Mouse (Mus musculus): Measurements from ENCODE around the gene Pkp4. TPM values are rescaled to one million over a fixed set of nuclear protein-coding genes. Genes with fewer than 3 reads are reported as not detected.

The Pkp4 gene
- polyA plus RNA-seq, 1 experiment from 2014 or later, result 30.6 TPM

DNA sequence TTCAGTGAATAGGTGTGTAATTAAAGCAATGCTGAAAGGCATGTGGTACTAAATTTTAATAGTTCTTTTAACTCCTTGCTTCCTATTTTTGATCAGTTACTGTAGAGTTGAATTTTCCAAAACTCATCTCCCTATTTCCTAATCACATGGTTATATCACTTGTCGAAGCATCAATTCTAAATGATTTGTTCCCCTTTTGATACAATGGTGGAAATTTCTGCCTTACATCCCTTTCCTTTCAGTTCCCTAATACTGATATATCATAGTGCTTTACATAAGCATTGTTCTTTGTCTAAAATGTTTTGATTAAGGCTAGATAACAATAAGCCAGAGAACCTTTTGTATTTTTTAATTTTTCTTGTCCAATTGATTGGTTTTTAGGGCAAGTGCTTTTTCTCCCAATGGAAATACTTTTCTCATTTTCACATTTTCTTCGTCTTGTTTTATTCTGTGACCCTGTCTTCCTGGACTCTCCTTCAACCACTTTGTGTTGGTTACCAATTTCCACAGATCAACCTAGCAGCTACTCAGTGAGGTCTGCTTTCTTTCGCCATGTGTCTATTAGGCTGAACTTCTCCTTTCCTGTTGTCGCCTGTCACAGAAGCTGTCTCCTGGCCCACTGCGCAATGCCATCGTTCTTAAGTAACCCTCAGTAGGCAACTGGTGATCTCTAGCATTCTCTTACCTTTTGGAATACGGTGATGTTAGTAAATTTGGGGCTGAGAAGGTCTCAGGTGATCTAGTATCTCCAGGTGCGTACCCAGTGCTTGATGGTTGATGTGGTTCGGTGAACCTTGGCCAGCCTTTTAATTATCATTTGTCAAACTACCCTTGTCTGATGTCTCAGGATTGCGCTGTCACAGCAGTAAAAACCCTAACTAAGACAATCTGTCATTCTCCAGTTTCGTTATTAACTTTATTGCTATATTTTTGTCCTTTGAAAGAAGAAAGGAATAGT lies 23.7 kb downstream of the Pkp4 start:
- Histone ChIP-seq H3K9ac (no peak overlapping the region), H3K27ac (ENCODE audit: poor library complexity, severe bottlenecking) (no peak overlapping the region), H3K4me3 (no peak overlapping the region), H3K9me3 (replicated peaks) (no peaks in the 10 kb centered on the region), H3K4me2 (no peak overlapping the region), H3K36me3 (peaks cover 18% of the 10 kb centered on the region), H3K27me3 (replicated peaks) (no peaks in the 10 kb centered on the region), H3K4me1 (replicated peaks) (peaks cover 23% of the 10 kb centered on the region)
- WGBS, result 90% methylated on average over 11 of the region's 11 CpGs
- ATAC-seq (ENCODE audit: insufficient number of reproducible peaks, low FRiP score), result no peak

DNA sequence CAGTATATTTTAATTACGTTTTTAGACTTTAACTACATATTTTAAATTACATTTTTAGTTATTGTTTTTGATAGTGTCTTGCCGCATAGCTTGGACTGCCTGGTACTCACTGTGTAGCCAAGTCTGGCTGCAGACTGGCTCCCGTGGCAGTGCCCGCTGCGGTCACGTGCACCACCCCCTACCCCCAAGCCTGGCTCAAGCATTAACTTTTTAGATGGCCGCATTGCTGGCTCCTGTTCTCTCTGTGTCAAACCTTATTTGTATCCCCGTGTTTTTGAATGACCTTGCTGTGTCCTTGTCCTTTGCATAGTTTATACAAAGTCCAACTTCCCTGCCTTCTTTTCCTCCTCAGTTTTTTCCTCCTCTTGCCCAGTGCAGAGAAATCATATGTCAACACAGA lies 25.5 kb downstream of the Pkp4 start:
- WGBS, result 90% methylated on average over 8 of the region's 8 CpGs
- no peaks in the 10 kb centered on the region for H3K9me3 ChIP-seq (replicated peaks)
- ATAC-seq (ENCODE audit: insufficient number of reproducible peaks, low FRiP score), result no peak

GRCm38 (mm10) chr2:59186966-59187365 lies 26.3 kb downstream of the Pkp4 start:
- H3K4me2 ChIP-seq, result no peak overlapping the region
- WGBS, result 90% methylated on average over 6 of the region's 6 CpGs

More for the DNA sequence above, 25.5 kb downstream of the Pkp4 start:
- Histone ChIP-seq H3K4me2 (no peak overlapping the region), H3K9ac (no peak overlapping the region), H3K4me3 (no peak overlapping the region), H3K36me3 (peaks cover 18% of the 10 kb centered on the region), H3K27ac (ENCODE audit: poor library complexity, severe bottlenecking) (no peak overlapping the region), H3K4me1 (replicated peaks) (peaks cover 31% of the 10 kb centered on the region), H3K27me3 (replicated peaks) (no peaks in the 10 kb centered on the region)

GRCm38 (mm10) chr2:59188306-59188705 lies 27.7 kb downstream of the Pkp4 start:
- WGBS, result 85% methylated on average over 8 of the region's 8 CpGs
- H3K27ac ChIP-seq (ENCODE audit: poor library complexity, severe bottlenecking), result no peak overlapping the region
- no peaks in the 10 kb centered on the region for H3K27me3 ChIP-seq (replicated peaks)
- no peaks in the 10 kb centered on the region for H3K9me3 ChIP-seq (replicated peaks)
- ATAC-seq (ENCODE audit: insufficient number of reproducible peaks, low FRiP score), result no peak
- H3K9ac ChIP-seq, result no peak overlapping the region
- no peak overlapping the region for H3K4me3 ChIP-seq
- H3K36me3 ChIP-seq, result peaks cover 18% of the 10 kb centered on the region
- peaks cover 45% of the 10 kb centered on the region for H3K4me1 ChIP-seq (replicated peaks)
- H3K4me2 ChIP-seq, result no peak overlapping the region

More at GRCm38 (mm10) chr2:59186966-59187365, 26.3 kb downstream of the Pkp4 start:
- no peak for ATAC-seq (ENCODE audit: insufficient number of reproducible peaks, low FRiP score)
- H3K4me3 ChIP-seq, result no peak overlapping the region
- peaks cover 37% of the 10 kb centered on the region for H3K4me1 ChIP-seq (replicated peaks)
- no peaks in the 10 kb centered on the region for H3K27me3 ChIP-seq (replicated peaks)
- H3K27ac ChIP-seq (ENCODE audit: poor library complexity, severe bottlenecking), result no peak overlapping the region
- no peak overlapping the region for H3K9ac ChIP-seq
- H3K36me3 ChIP-seq, result peaks cover 18% of the 10 kb centered on the region
- H3K9me3 ChIP-seq (replicated peaks), result no peaks in the 10 kb centered on the region

DNA sequence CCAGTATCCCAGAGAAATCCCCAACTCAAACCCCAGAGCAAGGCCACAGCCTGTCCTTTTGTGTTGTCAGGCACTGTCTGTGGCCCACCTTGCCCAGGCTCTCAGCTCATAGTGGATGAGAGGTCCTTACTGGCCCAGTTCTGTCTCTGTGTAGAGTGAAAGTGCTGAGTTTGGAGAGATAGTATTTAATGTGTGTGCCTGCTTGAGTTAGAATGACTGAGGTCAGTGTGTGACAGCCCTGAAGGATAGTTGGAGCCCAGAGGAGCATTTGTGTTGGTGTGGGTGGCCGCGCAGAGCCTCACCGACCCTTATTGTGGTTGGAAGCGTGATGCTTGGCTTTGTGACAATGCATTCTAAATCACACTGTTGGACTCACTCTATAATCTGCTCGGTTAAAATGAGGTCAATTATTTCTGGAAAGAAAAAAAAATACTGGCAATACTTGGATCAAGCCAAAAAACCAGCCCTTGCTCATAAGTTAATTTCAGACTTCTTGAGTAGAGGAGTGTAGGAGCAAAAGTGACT lies 29.1 kb downstream of the Pkp4 start:
- H3K4me1 ChIP-seq (replicated peaks), result peaks cover 49% of the 10 kb centered on the region
- no peaks in the 10 kb centered on the region for H3K9me3 ChIP-seq (replicated peaks)
- no peak overlapping the region for H3K9ac ChIP-seq
- H3K4me2 ChIP-seq, result no peak overlapping the region
- no peaks in the 10 kb centered on the region for H3K27me3 ChIP-seq (replicated peaks)
- 90% methylated on average over 5 of the region's 5 CpGs for WGBS
- H3K36me3 ChIP-seq, result peaks cover 18% of the 10 kb centered on the region
- no peak overlapping the region for H3K4me3 ChIP-seq
- no peak for ATAC-seq (ENCODE audit: insufficient number of reproducible peaks, low FRiP score)
- H3K27ac ChIP-seq (ENCODE audit: poor library complexity, severe bottlenecking), result no peak overlapping the region

GRCm38 (mm10) chr2:59190186-59190585 lies 29.5 kb downstream of the Pkp4 start:
- H3K27me3 ChIP-seq (replicated peaks), result no peaks in the 10 kb centered on the region
- no peak overlapping the region for H3K4me3 ChIP-seq
- H3K9ac ChIP-seq, result no peak overlapping the region
- WGBS, result 78% methylated on average over 10 of the region's 10 CpGs
- ATAC-seq (ENCODE audit: insufficient number of reproducible peaks, low FRiP score), result no peak
- peaks cover 49% of the 10 kb centered on the region for H3K4me1 ChIP-seq (replicated peaks)
- H3K36me3 ChIP-seq, result peaks cover 18% of the 10 kb centered on the region
- no peaks in the 10 kb centered on the region for H3K9me3 ChIP-seq (replicated peaks)
- no peak overlapping the region for H3K4me2 ChIP-seq
- no peak overlapping the region for H3K27ac ChIP-seq (ENCODE audit: poor library complexity, severe bottlenecking)

- Histone ChIP-seq H3K9ac (no peak overlapping the region), H3K27ac (ENCODE audit: poor library complexity, severe bottlenecking) (no peak overlapping the region), H3K4me1 (replicated peaks) (peaks cover 50% of the 10 kb centered on the region), H3K4me2 (no peak overlapping the region), H3K4me3 (no peak overlapping the region), H3K9me3 (replicated peaks) (no peaks in the 10 kb centered on the region), H3K27me3 (replicated peaks) (no peaks in the 10 kb centered on the region), H3K36me3 (peaks cover 18% of the 10 kb centered on the region)
- 85% methylated on average over 8 of the region's 8 CpGs for WGBS
- no peak for ATAC-seq (ENCODE audit: insufficient number of reproducible peaks, low FRiP score)
These were observed 30.8 kb downstream of the Pkp4 start for GRCm38 (mm10) chr2:59191466-59191865.

DNA sequence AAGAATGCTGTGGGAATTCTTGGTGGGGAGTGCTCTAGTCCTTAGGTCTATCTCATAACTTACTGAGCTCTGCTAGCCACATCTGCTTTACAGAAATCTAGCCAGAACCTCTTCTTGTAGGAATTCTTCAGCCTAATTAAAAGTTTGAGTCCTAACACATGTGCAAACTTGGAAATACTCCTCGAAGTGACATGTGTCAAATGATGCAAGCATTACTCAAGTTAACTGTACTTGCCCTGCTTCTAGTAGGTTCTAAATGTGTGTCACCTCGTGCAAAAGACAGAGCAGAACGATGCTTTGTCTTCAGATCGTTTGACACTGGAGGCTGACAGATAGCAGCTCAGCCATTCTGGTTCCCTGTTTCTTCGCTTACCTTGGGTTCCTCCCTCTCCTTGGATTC lies 32.5 kb downstream of the Pkp4 start:
- peaks cover 5% of the 10 kb centered on the region; the same call in 1 of the 2 replicates for H3K36me3 ChIP-seq
- H3K27me3 ChIP-seq (replicated peaks), result no peaks in the 10 kb centered on the region
- no peak overlapping the region for H3K27ac ChIP-seq (ENCODE audit: poor library complexity, severe bottlenecking)
- no peaks in the 10 kb centered on the region for H3K9me3 ChIP-seq (replicated peaks)
- H3K4me3 ChIP-seq, result no peak overlapping the region
- ATAC-seq (ENCODE audit: insufficient number of reproducible peaks, low FRiP score), result no peak
- WGBS, result 57% methylated on average over 5 of the region's 5 CpGs
- no peak overlapping the region for H3K9ac ChIP-seq
- H3K4me2 ChIP-seq, result no peak overlapping the region
- H3K4me1 ChIP-seq (replicated peaks), result peaks cover 56% of the 10 kb centered on the region

DNA sequence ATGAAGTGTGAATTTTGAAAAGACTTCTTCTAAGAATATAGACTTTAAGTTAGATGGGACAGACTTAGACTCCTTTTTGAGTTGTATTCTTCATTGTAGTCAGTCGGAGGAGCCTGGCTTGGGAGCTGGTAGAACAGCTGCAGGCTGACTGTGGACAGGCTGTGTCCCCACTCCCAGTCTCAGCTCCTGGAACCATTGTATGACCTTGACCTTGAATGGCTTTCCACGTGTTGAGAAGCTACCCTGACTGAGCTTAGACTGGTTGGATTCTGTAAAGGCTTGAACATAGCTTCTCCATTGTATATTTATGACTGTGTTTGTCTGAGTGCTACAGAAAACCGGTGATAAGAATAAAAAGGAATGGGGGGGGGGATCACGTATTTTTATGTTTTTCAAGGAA lies 36.5 kb downstream of the Pkp4 start:
- 80% methylated on average over 4 of the region's 4 CpGs for WGBS
- ATAC-seq (ENCODE audit: insufficient number of reproducible peaks, low FRiP score), result no peak
- H3K4me1 ChIP-seq (replicated peaks), result peaks cover 42% of the 10 kb centered on the region
- no peak overlapping the region for H3K27ac ChIP-seq (ENCODE audit: poor library complexity, severe bottlenecking)
- H3K27me3 ChIP-seq (replicated peaks), result no peaks in the 10 kb centered on the region
- no peak overlapping the region for H3K4me2 ChIP-seq
- no peaks in the 10 kb centered on the region for H3K9me3 ChIP-seq (replicated peaks)
- no peak overlapping the region for H3K4me3 ChIP-seq
- no peak overlapping the region for H3K9ac ChIP-seq
- H3K36me3 ChIP-seq, result no peaks in the 10 kb centered on the region

GRCm38 (mm10) chr2:59199476-59199976 lies 38.9 kb downstream of the Pkp4 start:
- no peak overlapping the region for H3K27ac ChIP-seq (ENCODE audit: poor library complexity, severe bottlenecking)
- no peak for ATAC-seq (ENCODE audit: insufficient number of reproducible peaks, low FRiP score)
- H3K36me3 ChIP-seq, result no peaks in the 10 kb centered on the region
- peaks cover 46% of the 10 kb centered on the region for H3K4me1 ChIP-seq (replicated peaks)
- H3K9me3 ChIP-seq (replicated peaks), result no peaks in the 10 kb centered on the region
- H3K4me3 ChIP-seq, result no peak overlapping the region
- no peak overlapping the region for H3K9ac ChIP-seq
- no peaks in the 10 kb centered on the region for H3K27me3 ChIP-seq (replicated peaks)
- H3K4me2 ChIP-seq, result no peak overlapping the region
- 87% methylated on average over 5 of the region's 5 CpGs for WGBS

DNA sequence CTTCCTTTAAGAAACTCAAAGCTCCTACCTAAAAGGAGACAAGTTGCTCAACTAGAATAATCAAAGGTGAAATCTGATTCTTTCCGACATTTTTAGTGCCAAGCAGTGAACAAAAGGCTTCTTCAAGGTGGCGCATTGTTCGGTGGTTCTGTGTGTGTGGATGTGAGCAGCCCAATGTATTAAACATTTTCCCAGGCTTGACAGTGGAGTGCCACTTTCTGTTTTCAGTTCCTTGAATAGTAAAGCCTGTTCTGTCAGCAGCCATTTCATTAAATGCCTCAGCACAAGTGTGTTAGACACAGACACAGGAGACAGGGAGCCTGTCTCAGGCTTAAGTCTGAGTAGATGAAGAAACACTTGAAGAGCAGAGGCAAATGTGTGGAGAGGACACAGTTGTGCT lies 39.9 kb downstream of the Pkp4 start:
- 83% methylated on average over 3 of the region's 3 CpGs for WGBS
- Histone ChIP-seq H3K4me3 (no peak overlapping the region), H3K4me1 (replicated peaks) (peaks cover 51% of the 10 kb centered on the region), H3K27me3 (replicated peaks) (no peaks in the 10 kb centered on the region), H3K9ac (no peak overlapping the region), H3K27ac (ENCODE audit: poor library complexity, severe bottlenecking) (0 out of 2 replicates have a peak overlapping the region, but pooled peaks have one; percentile 9), H3K4me2 (no peak overlapping the region), H3K36me3 (no peaks in the 10 kb centered on the region), H3K9me3 (replicated peaks) (no peaks in the 10 kb centered on the region)
- ATAC-seq (ENCODE audit: insufficient number of reproducible peaks, low FRiP score), result no peak
